Mouse (Mus musculus) gastrocnemius, postnatal 4 days (tissue): ENCODE data around the gene Ap2s1. TPM values are rescaled to one million over a fixed set of nuclear protein-coding genes. Genes with fewer than 3 reads are reported as not detected.
"Not testable (repeated sequence)": the region's sequence is repeated elsewhere in the genome, so short reads cannot be mapped to it uniquely, and the experiment has no call there.

Experiments used
- DNase-seq, 2 experiments: peaks; one replicate each; pipeline ENCODE4 v3.0.0; 2021 to 2022; ENCODE audit warnings: low spot score in 2 of 2, mixed read lengths in 2 of 2
- long read RNA-seq, 2 experiments: library from polyadenylated mRNA; stranded (forward); transcript quantifications; one replicate each; pipeline ENCODE4 v2.0.0; 2021
- total RNA-seq, 2 experiments: library from RNA; stranded (reverse); gene quantifications; 2 replicates each; pipeline ENCODE4 v1.2.3; 2021

The Ap2s1 gene
- total RNA-seq: 100 to 1,000 TPM in 1 of 2 experiments, 10 to 100 TPM in 1; 86.6 to 106 TPM
- long read RNA-seq, experiment 1, transcript Ap2s1-201 (5 exons, 836 nt): major isoform, 38 of 40 reads
- long read RNA-seq, experiment 1, partial matches to known transcripts: 0 of 40 reads
- long read RNA-seq, experiment 1, other reads (novel, unspliced or antisense): 2 of 40 reads
- long read RNA-seq, experiment 2, transcript Ap2s1-201 (5 exons, 836 nt): major isoform, 45 of 47 reads
- long read RNA-seq, experiment 2, partial matches to known transcripts: 0 of 47 reads
- long read RNA-seq, experiment 2, other reads (novel, unspliced or antisense): 1 of 47 reads

- DNase-seq: peak; percentile 86 to 96
Measured at GRCm38 (mm10) chr7:16738073-16738696, at the start of gene Ap2s1. TSS of gene Ap2s1 (plus strand) at chr7:16738410.

GRCm38 (mm10) chr7:16689196-16689595, 49.0 kb upstream of the Ap2s1 start:
- DNase-seq: no peak

- peak in 1 of 2 experiments; percentile 28 for DNase-seq
Measured at GRCm38 (mm10) chr7:16695025-16695424, 43.2 kb upstream of the Ap2s1 start.

- DNase-seq: no peak
Measured at GRCm38 (mm10) chr7:16699042-16699441, 39.2 kb upstream of the Ap2s1 start.

- DNase-seq: no peak
Measured at GRCm38 (mm10) chr7:16700583-16700982, 37.6 kb upstream of the Ap2s1 start.

GRCm38 (mm10) chr7:16706385-16706784, 31.8 kb upstream of the Ap2s1 start:
- DNase-seq: no peak

- DNase-seq: no peak
Measured at GRCm38 (mm10) chr7:16708244-16708643, 30.0 kb upstream of the Ap2s1 start.

GRCm38 (mm10) chr7:16710604-16711003, 27.6 kb upstream of the Ap2s1 start:
- no peak for DNase-seq

- no peak for DNase-seq
Measured at GRCm38 (mm10) chr7:16712633-16713415, 25.4 kb upstream of the Ap2s1 start.

- not testable (repeated sequence) for DNase-seq
Measured at GRCm38 (mm10) chr7:16716456-16717152, 21.6 kb upstream of the Ap2s1 start.

- DNase-seq: no peak
Measured at GRCm38 (mm10) chr7:16721629-16722028, 16.6 kb upstream of the Ap2s1 start, which contains the start of gene Ceacam9. TSS of gene Ceacam9 (plus strand) at chr7:16721929.

GRCm38 (mm10) chr7:16722490-16722889, 15.7 kb upstream of the Ap2s1 start:
- not testable (repeated sequence) for DNase-seq

- DNase-seq: peak; percentile 48 to 79
Measured at GRCm38 (mm10) chr7:16728596-16729348, 9.4 kb upstream of the Ap2s1 start.

- not testable (repeated sequence) for DNase-seq
Measured at GRCm38 (mm10) chr7:16729563-16729962, 8.6 kb upstream of the Ap2s1 start.

GRCm38 (mm10) chr7:16730791-16731190, 7.4 kb upstream of the Ap2s1 start:
- no peak for DNase-seq

GRCm38 (mm10) chr7:16731893-16732422, 6.3 kb upstream of the Ap2s1 start:
- no peak for DNase-seq

GRCm38 (mm10) chr7:16737606-16738072, 571 bp upstream of the Ap2s1 start:
- DNase-seq: no peak

GRCm38 (mm10) chr7:16739056-16739604, 920 bp downstream of the Ap2s1 start:
- no peak for DNase-seq

- DNase-seq: no peak
Measured at GRCm38 (mm10) chr7:16745373-16745772, 7.2 kb downstream of the Ap2s1 start.

GRCm38 (mm10) chr7:16746093-16746492, 7.9 kb downstream of the Ap2s1 start:
- DNase-seq: peak in 1 of 2 experiments; percentile 52
